Mouse (Mus musculus) urinary bladder, postnatal 10 days (tissue): ENCODE results near the gene Sdhaf1.

ENCODE experiments used
- DNase-seq: peaks from one replicate; pipeline ENCODE4 v3.0.0; 2022; ENCODE audit warnings: low spot score

Sdhaf1 gene

DNA sequence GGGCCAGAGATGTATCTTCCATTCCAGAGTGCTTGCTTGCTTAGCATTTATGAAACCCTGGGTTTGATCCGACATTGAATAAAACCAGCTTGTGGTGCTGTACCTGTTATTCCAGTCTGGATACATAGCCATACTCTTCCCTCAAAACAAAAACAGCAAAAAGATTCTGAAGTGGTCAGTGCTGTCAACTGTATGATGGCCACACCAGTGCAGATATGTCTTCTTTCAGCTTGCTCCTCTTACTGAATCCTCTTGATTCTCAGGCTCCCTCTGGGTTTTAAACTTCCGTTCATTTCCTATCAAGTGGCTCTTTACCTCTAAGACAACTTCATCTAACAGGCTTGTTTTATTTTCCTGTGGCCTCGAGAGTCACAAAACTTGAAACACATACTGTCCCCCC is at the start of gene Sdhaf1:
Gene Sdhaf1 (minus strand): TSS at position 101 of the 400 bp plus-strand sequence.
- DNase-seq = no peak

DNA sequence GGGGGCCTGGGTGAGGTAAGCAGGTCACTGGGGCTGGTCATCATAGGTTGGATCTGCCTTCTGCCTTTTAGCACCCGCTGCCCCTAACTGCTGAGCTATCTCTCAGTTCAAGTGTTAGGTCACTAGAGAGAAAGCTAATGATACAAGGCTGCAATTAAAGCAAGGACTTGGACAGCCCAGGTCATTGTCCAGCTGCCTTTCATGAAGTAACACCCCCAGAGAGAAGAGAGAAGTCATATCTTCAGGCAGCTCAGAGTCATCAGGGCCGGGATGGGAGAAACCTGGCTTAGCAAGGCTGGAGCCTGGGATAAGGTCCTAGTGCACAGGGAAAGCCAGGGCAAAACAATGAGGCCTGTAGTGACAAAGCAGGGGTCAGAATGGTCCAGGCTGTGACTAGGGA is 43.8 kb upstream of the Sdhaf1 start:
- no peak for DNase-seq

DNA sequence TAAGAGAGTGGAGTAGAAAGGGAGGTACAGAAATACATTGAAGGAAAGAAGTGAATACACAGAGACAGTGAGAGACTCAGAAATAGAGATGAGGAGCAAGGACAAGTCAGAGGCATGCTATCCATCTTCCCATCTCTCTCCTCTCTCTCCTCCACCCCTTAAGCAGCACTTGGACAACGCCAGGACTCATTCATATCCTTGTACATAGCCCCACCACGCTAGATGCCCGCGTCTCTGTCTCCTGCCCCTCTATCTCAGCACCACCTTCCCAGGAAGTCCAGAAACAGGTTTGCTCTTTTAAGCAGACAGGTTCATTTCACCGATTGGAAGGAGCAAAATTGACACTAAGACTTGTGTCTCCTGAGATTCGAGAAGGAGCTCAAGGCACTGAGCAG is 39.6 kb upstream of the Sdhaf1 start:
- DNase-seq = no peak

DNA sequence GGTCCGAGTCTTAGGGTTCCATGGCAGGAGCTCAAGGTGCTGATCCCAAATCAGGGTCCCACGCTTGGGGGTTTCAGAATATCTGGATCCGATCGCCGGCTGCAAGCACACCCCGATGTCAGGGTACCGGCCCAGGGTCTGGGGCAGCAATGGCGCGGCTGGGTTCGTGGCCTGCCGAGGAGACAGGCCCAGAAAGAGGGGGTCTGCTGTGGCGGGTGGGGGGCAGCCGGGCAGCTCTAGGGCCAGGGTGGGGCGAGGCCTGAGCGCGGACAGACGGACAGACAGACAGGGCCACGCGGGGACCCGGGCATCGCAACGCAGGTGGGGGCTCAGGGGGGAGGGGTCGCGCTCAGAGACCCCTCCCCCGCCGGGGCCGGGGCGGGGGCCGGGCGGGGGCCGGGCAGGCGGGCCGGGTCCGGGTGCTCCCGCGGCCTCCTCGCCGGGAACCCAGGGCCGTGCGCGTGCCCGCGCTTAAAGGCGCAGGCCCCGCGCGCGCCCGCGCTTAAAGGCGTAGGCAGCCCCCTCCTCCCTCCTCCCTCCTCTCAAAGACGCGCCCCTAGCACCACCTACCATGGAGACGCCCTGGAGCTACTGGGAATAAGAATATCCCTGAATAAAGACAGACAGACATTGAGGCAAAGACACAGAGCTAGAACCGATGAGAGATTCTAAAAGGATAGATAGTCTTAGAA is 39.1 kb upstream of the Sdhaf1 start, which contains the start of gene Lrfn3:
Gene Lrfn3 (minus strand): TSS at position 121 of the 692 bp plus-strand sequence.
- no peak for DNase-seq

DNA sequence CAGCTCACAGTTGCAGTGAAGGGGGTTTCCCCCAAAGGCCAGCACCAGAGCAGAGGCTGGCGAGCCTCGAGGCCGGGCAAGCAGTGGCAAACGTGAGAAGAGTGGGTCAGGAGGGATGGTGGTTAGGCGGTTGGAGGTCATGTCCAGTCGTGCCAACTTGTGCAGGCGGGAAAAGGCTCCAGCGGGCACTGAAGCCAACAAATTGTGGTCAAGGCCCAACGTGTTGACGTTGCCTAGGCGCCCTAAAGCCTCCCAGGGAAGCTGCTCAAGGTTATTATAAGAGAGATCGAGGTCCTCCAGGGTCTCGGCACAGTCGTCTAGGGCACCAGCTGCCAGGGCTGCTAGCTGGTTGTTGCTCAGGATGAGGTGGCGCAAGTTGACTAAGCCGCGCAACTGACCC is 36.3 kb upstream of the Sdhaf1 start:
- no peak for DNase-seq

GRCm38 (mm10) chr7:30359276-30359865 is 35.7 kb upstream of the Sdhaf1 start:
- no peak for DNase-seq

GRCm38 (mm10) chr7:30358378-30359186 is 34.9 kb upstream of the Sdhaf1 start:
- DNase-seq = no peak

DNA sequence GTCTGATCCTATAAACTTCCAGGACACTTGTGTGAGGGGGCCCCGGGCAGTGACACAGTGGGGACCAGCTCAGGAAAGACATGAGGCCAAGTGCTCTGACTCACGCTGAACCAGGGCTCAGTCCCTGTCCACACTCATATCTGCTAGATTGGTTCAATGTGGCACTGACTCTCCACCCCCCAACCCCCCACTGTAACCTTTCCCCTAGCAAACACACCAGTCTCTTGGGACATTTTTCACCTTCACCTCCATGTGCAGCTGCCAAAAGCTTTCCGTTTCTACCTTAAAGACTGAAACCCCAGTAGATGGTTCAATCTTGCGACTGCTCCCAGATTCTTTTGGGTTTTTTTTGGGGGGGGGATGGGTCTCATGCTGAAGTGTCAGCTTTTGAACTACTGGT is 30.4 kb upstream of the Sdhaf1 start:
- DNase-seq = no peak

- DNase-seq = no peak
Measured at GRCm38 (mm10) chr7:30353279-30353822, 29.7 kb upstream of the Sdhaf1 start.

DNA sequence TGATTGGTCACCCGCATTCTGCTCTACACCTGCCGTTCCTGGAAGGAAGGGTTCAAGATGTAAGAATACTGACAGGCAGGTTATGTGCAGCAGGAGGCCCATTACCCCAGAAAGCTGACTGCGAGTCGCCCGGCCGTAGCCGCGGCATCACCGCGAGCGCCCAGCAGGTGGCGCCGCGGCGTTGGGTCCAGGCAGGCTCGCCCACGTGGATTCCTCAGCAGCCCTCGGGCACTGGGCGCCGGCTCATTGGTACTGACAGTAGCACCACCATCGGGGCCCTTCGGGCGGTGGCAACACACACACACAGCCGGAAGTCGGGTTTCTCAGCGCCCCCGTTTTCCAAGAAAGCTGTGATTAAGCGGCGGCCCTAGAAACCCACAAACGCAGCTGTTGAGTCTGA is 24.1 kb upstream of the Sdhaf1 start:
- DNase-seq = no peak

GRCm38 (mm10) chr7:30346635-30347379 is 23.1 kb upstream of the Sdhaf1 start:
- no peak for DNase-seq

GRCm38 (mm10) chr7:30339432-30340109 is 15.9 kb upstream of the Sdhaf1 start:
- DNase-seq = no peak

- no peak for DNase-seq
Measured at GRCm38 (mm10) chr7:30336384-30336783, 12.7 kb upstream of the Sdhaf1 start.

- no peak for DNase-seq
Measured at GRCm38 (mm10) chr7:30335688-30336087, 12.0 kb upstream of the Sdhaf1 start.

GRCm38 (mm10) chr7:30334563-30334962 is 10.9 kb upstream of the Sdhaf1 start:
- DNase-seq = no peak

DNA sequence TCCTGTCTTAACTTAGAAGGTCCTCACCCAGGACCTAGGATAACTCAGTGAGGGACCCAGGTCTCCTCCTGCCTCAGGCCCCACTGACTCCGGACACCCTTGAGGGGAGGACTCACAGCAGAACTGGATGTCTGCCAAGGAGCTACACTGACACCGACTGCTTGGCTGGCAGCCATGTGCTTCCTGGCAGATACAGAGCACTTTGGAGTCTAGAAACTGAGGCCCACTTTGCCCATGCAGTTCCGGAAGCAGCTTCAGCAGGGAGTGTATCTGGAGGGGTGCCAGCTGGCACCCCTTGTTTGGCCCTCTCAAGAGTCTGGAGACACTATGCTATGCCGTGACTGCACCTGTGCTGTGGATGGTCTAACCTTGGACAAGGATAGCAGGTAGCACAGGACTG is 9.7 kb upstream of the Sdhaf1 start:
- no peak for DNase-seq

GRCm38 (mm10) chr7:30332622-30333259 is 9.0 kb upstream of the Sdhaf1 start:
- DNase-seq = no peak

GRCm38 (mm10) chr7:30331887-30332286 is 8.2 kb upstream of the Sdhaf1 start:
- no peak for DNase-seq

DNA sequence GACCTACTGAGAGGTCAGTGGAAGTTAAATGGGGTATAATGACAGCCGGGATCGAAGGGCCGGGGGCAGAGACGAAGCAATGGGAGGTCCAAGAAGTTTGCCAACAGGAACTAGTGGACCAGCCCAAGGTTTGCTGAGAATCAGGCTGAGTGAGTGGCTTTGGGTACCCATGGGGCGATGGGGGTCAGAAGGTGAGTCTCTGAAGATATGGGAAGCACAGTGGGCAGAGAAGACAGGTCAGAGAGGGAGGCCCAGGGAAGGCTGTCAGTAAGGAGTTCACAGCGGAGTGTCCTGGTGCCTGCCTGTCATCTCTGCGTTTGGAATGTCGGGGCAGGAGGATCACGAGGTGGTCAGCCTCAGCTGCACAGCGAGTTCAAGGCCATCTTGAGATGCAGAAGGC is 4.7 kb upstream of the Sdhaf1 start:
- DNase-seq = no peak

DNA sequence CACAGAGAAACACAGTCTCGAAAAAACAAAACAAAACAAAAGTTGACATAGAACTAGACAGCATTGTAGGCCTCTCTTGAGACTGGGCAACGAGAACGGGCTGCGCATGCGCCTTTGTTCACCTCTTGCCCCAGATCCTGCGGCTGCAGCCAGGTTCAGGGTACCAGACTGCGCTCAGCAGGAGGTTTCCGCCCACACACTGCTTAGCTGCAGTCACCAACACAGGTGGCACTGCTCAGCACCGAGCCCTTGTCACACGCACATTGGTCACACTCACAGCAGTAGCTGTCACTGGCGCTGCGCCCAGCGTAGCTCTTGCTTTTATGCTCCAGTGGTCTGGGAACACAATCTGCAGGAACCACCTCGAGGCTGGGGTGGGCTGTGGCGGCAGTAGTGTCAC is 3.4 kb upstream of the Sdhaf1 start:
- no peak for DNase-seq

DNA sequence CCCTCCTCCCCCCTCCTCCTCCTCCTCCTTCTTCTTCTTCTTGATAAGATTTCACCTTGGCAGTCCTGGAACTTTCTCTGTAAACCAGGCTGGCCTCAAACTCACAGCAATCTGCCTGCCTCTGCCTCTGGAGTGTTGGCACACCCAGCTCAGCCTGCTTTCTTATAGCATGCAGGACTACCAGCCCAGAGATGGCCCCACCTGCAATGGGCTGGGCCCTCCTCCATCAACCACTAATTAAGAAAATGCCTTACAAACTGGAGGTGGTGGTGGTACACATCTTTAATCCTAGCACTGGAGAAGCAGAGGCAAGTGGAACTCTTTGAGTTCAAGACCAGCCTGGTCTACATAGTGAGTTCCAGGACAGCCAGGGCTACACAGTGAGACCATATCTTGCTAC is 2.7 kb upstream of the Sdhaf1 start:
- DNase-seq = no peak
